Mouse (Mus musculus) kidney, postnatal 10 days (tissue): ENCODE measurements at regions not wholly inside any gene's neighbourhood (a gene's known extent, or its start where the extent isn't known, plus 50 kb on each side); places are given as distances from the start of the nearest gene placed in this dataset.

Experiments used
- DNase-seq: peaks from one replicate; pipeline ENCODE4 v3.0.0; 2021; ENCODE audit warnings: mixed read lengths

DNA sequence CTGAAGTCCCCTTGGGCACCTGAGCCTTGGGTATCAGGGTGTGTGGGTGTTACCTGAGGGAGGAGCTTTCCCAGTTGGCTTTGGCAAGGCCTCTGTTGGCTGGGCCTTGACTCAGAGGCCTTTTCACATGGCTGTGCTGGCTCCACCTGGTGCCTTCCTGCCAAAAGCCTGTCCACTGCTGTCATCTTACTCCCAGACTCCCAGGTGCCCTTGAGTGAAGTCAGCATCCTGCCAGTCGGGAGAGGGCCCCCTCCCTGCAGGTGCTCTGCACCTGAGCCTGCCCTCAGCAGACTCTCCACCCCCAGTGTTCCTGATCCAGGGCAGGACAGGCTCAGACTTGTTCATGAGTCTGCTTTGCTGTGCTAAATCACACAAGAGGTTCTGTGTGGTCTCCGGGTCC lies 99.2 kb upstream of the Lgalsl start:
- no peak for DNase-seq

DNA sequence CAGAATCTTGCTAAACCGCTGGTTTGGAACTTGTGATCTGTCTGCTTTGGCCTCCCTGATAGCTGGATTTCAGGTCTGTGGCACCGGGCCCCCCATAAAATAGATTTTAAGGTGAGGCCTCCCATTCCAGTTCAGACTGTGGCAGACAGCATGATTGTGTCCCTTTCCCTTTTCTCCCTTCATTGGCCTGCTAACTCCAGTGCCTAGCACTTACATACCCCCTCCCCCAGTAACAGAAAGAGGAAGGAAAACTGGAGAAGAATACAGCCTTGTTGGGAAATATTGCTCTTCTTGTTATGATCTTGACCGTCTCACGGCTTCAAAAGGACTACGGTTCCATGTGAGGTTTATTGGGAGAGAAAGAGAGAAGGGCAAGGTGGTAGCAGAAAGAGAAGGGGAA lies 99.7 kb upstream of the Lgalsl start:
- DNase-seq = no peak

DNA sequence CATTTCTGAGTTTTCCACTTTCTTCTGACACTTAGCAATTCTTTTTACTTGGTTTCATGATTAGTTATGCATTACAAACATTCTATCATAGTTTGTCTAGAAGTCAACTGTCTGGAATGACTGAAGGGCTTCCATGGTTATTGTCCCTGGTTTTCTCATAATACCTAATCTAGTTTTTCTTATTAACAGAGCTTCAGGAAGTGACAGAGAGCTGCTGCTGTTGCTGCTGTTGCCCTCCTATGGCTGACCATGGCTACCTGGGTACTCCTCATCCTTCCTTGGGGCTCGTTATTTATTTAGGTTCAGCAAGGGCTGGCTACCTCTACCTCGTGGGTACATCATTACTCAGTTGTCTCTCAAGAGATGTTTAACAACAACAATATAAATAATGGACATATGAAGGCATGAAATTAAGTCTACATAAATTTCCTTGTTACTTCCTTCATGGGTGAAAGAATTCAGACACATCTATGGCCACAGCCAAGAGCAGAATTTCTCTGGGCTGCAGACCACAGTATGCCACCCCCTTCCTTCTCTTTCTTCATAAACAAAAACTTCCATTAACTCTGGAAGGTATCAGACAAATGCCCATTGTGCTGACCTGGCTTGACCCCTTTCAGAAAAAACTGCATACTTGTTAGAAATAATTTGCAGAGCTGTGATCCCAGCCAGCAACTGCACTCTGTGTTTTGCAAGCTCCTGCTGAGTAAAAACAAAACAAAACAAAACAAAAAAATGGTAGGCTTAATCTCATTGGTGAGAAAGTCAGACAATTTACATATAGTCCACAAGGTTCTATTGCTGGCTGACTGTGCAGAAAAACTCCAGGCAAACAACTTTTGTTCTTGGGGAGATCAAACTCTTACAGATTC lies 103.6 kb upstream of the Lgalsl start:
- DNase-seq = peak; percentile 68

DNA sequence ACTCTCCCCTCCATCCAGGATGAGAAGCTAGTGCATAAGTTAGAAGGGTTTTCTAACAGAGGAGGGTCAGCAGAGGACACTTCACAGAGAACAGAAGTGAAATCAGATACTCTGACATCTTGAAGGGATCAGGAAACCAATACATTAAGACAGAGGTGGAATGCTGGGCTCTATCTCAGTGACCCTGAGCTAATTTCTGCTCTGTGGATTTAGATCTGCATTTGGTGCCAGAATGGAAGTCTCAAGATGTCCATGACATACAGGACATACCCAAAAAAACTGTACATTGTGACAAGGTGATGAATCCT lies 104.2 kb upstream of the Lgalsl start:
- DNase-seq = no peak

DNA sequence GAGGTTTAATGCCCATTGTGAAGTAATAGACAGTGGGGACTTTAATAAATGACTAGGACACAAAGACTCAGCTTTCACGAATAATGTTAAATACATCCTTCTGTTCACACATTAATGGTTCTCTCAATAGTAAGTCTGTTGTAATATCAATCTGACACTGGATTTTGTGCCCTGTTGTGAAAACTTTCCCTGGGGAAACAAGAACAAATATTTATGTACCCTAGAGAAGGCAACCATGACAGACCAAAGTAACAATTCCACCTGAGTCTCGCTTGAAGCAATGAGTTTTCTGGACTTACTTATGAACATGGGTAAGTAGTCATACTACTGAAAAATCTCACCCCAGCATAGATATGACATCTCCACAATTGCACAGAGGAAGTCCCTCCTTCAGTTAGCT lies 105.1 kb upstream of the Lgalsl start:
- no peak for DNase-seq

DNA sequence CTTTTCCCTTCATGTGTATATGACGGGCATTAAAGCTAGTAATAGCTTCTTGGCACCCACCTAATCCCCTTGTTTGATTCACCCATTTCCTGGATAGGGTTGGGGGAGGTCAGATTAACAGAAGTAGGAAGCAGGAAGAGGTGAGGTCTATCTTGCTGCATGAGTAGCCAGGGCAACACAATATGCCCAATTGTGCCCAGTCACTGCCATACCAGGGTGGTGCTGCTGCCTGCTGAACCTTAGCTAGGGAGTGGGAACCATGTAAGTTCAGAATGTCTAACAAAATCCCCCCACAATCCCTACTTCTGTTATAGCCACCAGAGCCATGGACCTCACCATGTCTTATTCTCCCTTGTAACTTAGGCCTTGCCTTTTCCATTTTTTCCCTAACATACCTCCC lies 106.1 kb upstream of the Lgalsl start:
- no peak for DNase-seq

GRCm38 (mm10) chr11:20937942-20938341 lies 107.1 kb upstream of the Lgalsl start:
- no peak for DNase-seq

DNA sequence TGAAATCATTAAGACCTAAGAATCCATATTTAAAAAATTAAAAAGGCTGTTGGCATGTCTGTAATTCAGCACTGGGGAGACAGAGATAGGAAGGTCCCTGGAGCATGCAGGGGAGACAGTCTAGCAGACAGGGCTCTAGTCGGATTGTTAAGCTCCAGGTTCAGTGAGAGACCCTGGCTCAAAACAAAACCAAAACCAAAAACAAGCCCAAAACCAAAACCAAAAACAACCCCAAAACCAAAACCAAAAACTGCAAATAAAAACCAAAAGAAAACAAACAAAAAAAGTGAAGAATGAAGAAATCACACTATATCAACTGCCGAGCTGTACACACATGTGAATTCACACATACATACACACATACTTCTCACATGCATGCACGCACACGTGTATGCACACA lies 108.8 kb upstream of the Lgalsl start:
- no peak for DNase-seq

- DNase-seq = peak; percentile 51
These were observed 110.7 kb upstream of the Lgalsl start for GRCm38 (mm10) chr11:20941546-20941945.

DNA sequence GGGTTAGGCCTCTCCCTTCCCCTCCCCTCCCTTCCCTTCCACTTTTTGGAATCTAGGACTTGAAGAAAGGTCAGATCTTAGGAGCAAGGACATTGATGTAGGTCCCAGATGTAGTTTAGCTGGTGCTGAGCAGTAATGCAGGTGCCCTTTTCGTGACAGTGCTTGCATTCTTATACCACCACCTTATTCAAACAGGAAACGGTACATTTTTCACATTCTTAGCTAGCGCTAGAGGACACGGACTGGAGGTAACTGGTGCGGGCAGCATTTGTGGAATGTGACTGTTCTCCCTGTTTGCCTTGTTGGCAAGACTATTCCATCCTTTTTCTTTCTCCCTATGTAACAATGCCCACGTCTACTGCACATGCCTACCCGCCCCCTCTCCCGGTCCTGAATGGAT lies 124.7 kb upstream of the Lgalsl start:
- peak; percentile 34 for DNase-seq

DNA sequence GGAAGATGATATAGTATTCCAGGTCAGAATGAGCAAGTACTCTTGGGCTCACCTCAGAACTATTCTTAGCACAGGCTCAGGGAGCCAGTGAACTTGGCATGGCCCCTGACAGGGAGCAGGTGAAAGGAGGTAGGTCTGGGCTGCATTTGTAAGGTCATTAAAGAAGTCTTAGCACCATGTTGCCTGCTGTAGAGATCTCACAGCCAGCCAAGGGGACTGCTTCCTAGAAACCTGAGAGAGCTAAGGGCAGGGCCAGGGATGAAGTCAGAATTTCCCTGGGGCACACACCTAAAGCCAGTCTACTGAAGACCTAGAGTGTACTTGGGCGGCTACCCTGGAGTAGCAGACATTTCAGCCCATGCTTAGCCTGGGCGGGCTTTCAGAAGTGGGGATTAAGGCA lies 126.9 kb upstream of the Lgalsl start:
- peak; percentile 8 for DNase-seq

- peak; percentile 31 for DNase-seq
These were observed 127.4 kb upstream of the Lgalsl start for GRCm38 (mm10) chr11:20958233-20958632.

DNA sequence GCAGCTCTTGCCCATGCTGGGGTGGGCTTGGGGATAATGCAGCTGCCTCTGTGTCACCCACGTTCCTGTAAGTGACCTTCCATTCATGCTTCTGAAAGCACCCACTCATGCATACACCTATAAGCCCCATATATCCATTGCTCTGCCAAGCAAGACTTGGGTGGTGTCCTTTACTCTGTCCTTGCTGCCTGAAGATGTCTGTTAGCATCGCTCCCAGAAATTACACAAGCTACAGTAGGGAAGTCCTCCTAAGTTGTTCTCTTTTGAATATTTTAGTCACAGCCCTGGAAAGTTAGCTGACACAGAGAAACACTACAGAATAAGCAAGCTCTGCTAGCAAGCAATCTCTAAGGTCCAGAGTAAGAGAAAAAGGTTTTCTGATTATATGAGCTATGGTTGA lies 129.2 kb upstream of the Lgalsl start:
- no peak for DNase-seq

DNA sequence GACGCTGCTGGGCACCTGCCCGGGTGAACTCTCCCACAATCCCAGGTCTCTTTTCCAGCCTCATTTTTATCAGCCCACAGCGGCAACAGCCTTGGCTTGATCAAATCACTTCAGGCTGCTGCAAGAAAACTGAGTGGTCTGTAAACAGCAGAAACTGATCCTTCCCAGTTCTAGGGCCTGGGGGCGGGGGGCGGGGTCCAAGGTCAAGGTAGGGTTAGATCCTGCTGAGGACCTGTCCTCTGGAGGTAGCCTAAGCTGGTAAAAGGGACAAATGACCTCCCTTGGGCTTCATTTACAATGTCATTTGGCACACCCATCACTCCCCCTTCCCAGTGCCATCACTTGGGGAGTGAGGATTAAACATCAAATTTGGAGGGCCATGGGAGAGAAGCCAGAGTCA lies 129.9 kb upstream of the Lgalsl start:
- DNase-seq = no peak

- DNase-seq = no peak
These were observed 129.5 kb upstream of the Peli1 start for GRCm38 (mm10) chr11:20961626-20962025.

DNA sequence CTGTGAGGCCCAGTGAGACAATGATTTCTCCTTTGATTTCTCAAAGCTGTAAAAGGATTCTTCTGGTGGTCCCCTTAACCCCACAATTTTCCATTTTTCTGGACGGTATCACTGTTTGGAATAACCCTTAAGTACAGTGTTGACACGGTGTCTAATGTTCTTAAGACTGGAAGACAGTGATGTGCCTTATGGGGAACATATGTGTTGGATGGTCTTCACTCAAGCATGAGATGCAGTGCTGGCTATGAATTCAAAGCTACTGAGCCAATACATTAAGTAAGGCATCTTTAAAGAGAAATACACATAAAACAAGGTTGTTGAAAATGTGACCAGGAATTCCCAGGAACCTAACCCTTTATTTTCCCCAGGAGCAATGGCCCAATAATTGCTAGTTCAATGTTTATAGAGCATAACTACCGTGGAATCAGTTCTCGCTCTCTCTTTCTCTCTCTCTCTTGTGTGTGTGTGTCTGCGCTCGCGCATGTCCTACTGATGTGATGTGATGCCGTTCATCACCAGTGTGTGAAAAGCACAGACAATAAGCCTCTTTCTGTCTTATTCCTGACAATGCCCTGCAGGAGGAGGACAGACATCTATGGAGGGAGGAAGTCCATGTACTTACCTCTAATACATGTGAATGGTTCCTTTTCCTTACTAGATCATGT lies 125.4 kb upstream of the Peli1 start:
- DNase-seq = no peak

DNA sequence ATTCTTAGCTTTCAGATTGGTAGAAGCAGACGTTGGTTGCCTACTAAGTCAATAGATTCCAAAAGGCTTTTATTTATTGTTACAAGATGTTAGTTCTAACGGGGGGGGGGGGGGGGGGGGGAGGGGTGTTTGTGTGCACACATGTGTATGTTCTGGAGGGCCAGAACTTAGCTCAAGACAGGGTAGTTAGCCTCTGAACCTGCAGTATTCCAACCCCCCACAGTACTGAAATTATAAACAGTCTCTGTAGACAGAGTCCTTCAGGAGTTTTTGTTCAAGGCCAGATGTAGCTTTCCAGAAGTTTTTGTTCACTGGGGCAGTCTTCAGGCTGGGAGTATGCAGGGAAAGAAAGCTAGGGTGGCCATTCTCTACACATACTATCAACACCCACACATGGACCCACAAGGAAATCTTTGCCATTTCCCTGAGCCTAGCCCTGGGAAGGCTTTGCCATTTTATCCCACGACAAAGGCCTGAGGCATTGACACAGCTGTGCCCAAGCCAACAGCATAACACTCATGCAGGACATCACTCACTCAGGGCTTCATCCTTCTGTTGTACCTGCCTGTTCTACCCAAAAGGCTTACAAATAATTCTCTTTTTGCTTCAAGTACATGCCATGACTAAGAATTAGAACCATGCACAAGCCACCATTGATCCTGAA lies 123.6 kb upstream of the Peli1 start:
- no peak for DNase-seq

- DNase-seq = no peak
These were observed 122.8 kb upstream of the Peli1 start for GRCm38 (mm10) chr11:20968341-20968740.

DNA sequence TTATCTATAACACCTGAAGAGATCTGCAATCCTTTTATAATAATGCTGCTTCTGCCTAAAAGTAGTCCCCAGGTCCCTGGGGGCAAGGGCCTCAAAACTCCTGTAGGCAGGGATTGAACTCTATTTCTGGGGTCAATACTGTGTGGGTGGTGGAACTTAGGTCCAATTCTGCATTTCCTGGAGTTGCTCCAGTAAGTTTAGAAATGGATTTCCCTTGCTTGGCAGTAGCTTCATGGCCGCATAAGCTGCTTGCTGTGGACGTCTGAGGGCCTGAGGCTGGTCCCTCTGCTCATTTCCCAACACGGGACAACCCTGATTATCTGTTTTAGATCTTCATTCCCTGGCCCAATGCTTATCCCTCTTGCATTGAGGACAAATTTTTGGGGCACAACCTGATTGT lies 118.0 kb upstream of the Peli1 start:
- no peak for DNase-seq

- no peak for DNase-seq
These were observed 109.5 kb upstream of the Peli1 start for GRCm38 (mm10) chr11:20981588-20981987.

DNA sequence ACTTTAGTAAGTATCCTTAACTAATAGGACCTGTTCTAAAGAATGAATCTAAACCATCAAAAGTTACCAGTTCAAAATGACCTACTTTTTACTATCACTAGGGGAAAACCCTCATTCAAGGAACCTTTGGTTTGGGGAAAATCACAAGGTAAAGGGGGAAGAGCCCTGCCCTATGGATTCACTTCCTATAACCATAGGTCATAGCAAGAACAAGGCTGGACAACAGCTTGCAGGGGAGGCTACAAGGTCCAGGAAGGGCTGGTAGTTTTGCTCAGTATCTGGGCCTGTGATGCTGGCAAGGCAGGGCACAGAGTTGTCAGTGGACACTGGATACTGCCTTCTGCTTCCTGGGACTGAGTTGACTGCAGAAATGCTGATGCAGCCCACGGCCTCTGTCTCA lies 109.1 kb upstream of the Peli1 start:
- DNase-seq = no peak

DNA sequence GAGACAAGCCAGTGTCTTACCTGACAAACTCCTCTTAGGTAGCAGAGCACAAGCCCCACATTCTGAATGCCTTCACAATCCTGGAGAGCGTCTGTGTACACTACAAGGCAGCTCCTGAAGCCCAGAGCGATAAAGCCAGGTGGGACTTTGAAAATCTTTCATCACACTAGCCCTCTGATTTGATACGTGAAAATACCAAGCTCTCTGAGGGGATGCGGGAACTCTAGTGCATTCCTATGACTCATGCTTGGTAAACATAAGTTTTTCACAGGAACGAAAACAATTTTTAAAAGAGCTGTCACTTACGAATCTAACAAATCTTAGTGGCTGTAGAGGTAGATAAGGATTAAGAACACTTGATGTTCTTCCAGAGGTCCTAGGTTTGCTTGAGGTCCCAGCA lies 108.6 kb upstream of the Peli1 start:
- no peak for DNase-seq

- DNase-seq = no peak
These were observed 105.9 kb upstream of the Peli1 start for GRCm38 (mm10) chr11:20985069-20985759.

DNA sequence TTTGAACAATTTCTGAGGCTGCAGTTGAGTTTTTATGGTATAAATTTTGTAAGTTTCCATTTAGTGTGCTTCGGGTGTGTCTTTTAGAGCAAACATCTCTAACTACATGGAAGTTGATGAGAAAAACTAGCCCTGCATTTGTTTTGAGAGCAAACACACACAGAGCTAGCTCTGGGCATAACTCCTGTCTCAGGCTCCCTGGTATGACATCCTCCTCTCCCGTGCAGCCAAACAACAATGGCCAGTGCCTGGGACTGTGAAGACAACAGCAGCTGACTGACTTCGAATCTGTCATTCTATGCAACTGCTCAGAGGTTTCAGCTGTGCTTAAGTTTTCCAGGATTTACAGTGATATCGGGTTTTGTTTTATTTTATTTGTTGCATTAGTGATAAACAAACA lies 105.3 kb upstream of the Peli1 start:
- no peak for DNase-seq
